Mouse (Mus musculus): Measurements from ENCODE around the gene Ggps1. TPM values are rescaled to one million over a fixed set of nuclear protein-coding genes. Genes with fewer than 3 reads are reported as not detected.

Ggps1 gene
- polyA plus RNA-seq (2014; fragmentation: Nextera tagmentation; extraction: Ambion mirVana) = 75.7 and 97.1 TPM in 2 replicates

GRCm38 (mm10) chr13:14063013-14063941 is at the start of gene Ggps1, which contains the start of gene Arid4b:
TSS of gene Ggps1 (minus strand) at chr13:14063488.
TSS of gene Arid4b (plus strand) at chr13:14063232.
- Histone ChIP-seq H3K4me2 (ENCODE audit: low read length) (peak within 1 kb of the TSS; percentile 78), H3K36me3 (ENCODE audit: control insufficient read depth, insufficient read depth, low read length) (0 out of 2 replicates have a peak, but pooled peaks cover 13% of the 10 kb centered on the region), H3K27me3 (ENCODE audit: control insufficient read depth, insufficient read depth, low read length) (no peaks in the 10 kb centered on the region), H3K4me3 (replicated peaks; ENCODE audit: low read depth, low read length) (peak within 1 kb of the TSS; percentile 99), H3K27ac (replicated peaks; ENCODE audit: low read depth, low read length) (peak within 1 kb of the TSS; percentile 97), H3K4me1 (ENCODE audit: control insufficient read depth, insufficient read depth, low read length) (peaks cover 25% of the 10 kb centered on the region), H3K9me3 (ENCODE audit: control insufficient read depth, low read length) (no peaks in the 10 kb centered on the region), H3K9ac (replicated peaks; ENCODE audit: low read length) (peak within 1 kb of the TSS; percentile 98)
- DNase-seq (peak; percentile 97), ATAC-seq (ENCODE audit: low FRiP score, low TSS enrichment) (peak; percentile 97)
- under 1% methylated on average over 62 of the region's 64 CpGs for WGBS

DNA sequence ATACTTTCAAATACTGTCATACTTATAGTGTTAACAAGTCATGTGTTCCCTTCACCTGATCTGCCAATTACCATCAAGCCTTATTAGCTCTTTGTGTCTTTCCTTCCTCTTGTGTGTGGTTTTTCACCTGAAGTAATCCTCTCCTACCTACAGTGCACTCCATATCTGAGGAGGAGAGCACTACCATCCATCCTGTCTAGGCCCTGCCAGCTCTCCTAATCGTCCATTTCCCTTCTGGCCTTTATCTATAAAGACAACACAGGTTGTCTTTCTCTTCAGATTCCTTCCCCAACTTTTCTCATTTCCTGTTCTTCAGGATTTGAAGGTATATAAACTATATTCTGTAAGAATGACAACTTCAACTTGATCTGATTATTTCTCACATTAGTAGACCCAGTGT is 47.9 kb upstream of the Ggps1 start:
- Histone ChIP-seq H3K36me3 (ENCODE audit: control insufficient read depth, insufficient read depth, low read length) (no peaks in the 10 kb centered on the region), H3K9me3 (ENCODE audit: control insufficient read depth, low read length) (no peaks in the 10 kb centered on the region), H3K27ac (replicated peaks; ENCODE audit: low read depth, low read length) (no peak overlapping the region), H3K9ac (replicated peaks; ENCODE audit: low read length) (no peak overlapping the region), H3K4me3 (replicated peaks; ENCODE audit: low read depth, low read length) (no peak overlapping the region), H3K4me1 (ENCODE audit: control insufficient read depth, insufficient read depth, low read length) (no peaks in the 10 kb centered on the region), H3K4me2 (ENCODE audit: low read length) (no peak overlapping the region), H3K27me3 (ENCODE audit: control insufficient read depth, insufficient read depth, low read length) (no peaks in the 10 kb centered on the region)
- DNase-seq (no peak), ATAC-seq (ENCODE audit: low FRiP score, low TSS enrichment) (no peak)
- WGBS = 80% methylated on average over 1 of the region's 1 CpGs

GRCm38 (mm10) chr13:14110154-14110873 is 47.0 kb upstream of the Ggps1 start:
- Histone ChIP-seq H3K4me1 (ENCODE audit: control insufficient read depth, insufficient read depth, low read length) (no peaks in the 10 kb centered on the region), H3K27ac (replicated peaks; ENCODE audit: low read depth, low read length) (no peak overlapping the region), H3K36me3 (ENCODE audit: control insufficient read depth, insufficient read depth, low read length) (no peaks in the 10 kb centered on the region), H3K9me3 (ENCODE audit: control insufficient read depth, low read length) (no peaks in the 10 kb centered on the region), H3K27me3 (ENCODE audit: control insufficient read depth, insufficient read depth, low read length) (no peaks in the 10 kb centered on the region), H3K4me3 (replicated peaks; ENCODE audit: low read depth, low read length) (no peak overlapping the region), H3K4me2 (ENCODE audit: low read length) (no peak overlapping the region), H3K9ac (replicated peaks; ENCODE audit: low read length) (no peak overlapping the region)
- DNase-seq (no peak), ATAC-seq (ENCODE audit: low FRiP score, low TSS enrichment) (no peak)
- 97% methylated on average over 2 of the region's 2 CpGs for WGBS

- no peaks in the 10 kb centered on the region for H3K36me3 ChIP-seq (ENCODE audit: control insufficient read depth, insufficient read depth, low read length)
- 80% methylated on average over 1 of the region's 1 CpGs for WGBS
- no peak overlapping the region for H3K27ac ChIP-seq (replicated peaks; ENCODE audit: low read depth, low read length)
- H3K9ac ChIP-seq (replicated peaks; ENCODE audit: low read length) = no peak overlapping the region
- H3K4me1 ChIP-seq (ENCODE audit: control insufficient read depth, insufficient read depth, low read length) = no peaks in the 10 kb centered on the region
- no peak overlapping the region for H3K4me2 ChIP-seq (ENCODE audit: low read length)
- no peak overlapping the region for H3K4me3 ChIP-seq (replicated peaks; ENCODE audit: low read depth, low read length)
- no peaks in the 10 kb centered on the region for H3K27me3 ChIP-seq (ENCODE audit: control insufficient read depth, insufficient read depth, low read length)
- DNase-seq (no peak), ATAC-seq (ENCODE audit: low FRiP score, low TSS enrichment) (no peak)
- no peaks in the 10 kb centered on the region for H3K9me3 ChIP-seq (ENCODE audit: control insufficient read depth, low read length)
These were observed 39.7 kb upstream of the Ggps1 start for GRCm38 (mm10) chr13:14103026-14103425.

DNA sequence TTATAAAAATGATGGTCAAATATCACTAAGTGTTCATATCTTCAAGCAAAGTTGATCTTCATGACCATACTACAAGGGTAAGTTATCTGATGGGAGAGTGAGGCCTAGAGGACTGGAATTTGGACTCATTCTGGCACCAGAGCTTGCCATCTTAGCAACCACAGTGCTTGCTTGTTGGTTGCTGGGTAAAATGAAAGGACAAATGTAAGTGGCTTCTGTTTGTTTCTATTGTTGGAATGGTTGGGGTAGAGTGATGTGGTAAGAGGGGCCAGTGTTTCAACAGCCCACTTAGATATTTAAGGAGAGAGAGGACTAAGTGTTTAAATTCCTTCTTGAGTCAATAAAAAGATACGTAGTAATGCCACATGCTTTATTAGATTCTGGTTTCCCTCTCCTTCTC is 25.4 kb upstream of the Ggps1 start:
- Histone ChIP-seq H3K4me1 (ENCODE audit: control insufficient read depth, insufficient read depth, low read length) (no peaks in the 10 kb centered on the region), H3K9me3 (ENCODE audit: control insufficient read depth, low read length) (no peaks in the 10 kb centered on the region), H3K4me2 (ENCODE audit: low read length) (no peak overlapping the region), H3K9ac (replicated peaks; ENCODE audit: low read length) (no peak overlapping the region), H3K4me3 (replicated peaks; ENCODE audit: low read depth, low read length) (no peak overlapping the region), H3K36me3 (ENCODE audit: control insufficient read depth, insufficient read depth, low read length) (no peaks in the 10 kb centered on the region), H3K27me3 (ENCODE audit: control insufficient read depth, insufficient read depth, low read length) (no peaks in the 10 kb centered on the region), H3K27ac (replicated peaks; ENCODE audit: low read depth, low read length) (no peak overlapping the region)
- 94% methylated on average over 1 of the region's 1 CpGs for WGBS
- DNase-seq (no peak), ATAC-seq (ENCODE audit: low FRiP score, low TSS enrichment) (no peak)

DNA sequence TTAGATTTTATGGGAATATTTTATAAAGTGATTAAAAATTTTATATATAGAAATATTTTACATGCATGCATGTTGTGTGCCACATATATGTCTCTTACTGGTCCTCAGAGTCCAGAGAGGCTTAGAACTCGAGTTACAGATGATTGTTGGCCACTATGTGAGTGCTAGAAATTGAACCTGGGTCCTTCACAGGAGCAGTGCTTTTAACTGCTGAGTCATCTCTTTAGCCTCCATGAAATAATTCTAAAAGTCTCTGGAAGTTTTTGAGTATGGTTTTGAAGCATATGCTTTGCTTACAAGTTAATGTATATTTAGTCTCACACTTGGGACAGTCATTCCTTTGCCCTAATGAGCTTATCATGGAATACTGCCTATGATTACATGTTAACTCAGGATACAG is 12.0 kb upstream of the Ggps1 start:
- Histone ChIP-seq H3K4me2 (ENCODE audit: low read length) (no peak overlapping the region), H3K27ac (replicated peaks; ENCODE audit: low read depth, low read length) (no peak overlapping the region), H3K4me3 (replicated peaks; ENCODE audit: low read depth, low read length) (no peak overlapping the region), H3K27me3 (ENCODE audit: control insufficient read depth, insufficient read depth, low read length) (no peaks in the 10 kb centered on the region), H3K36me3 (ENCODE audit: control insufficient read depth, insufficient read depth, low read length) (no peaks in the 10 kb centered on the region), H3K9ac (replicated peaks; ENCODE audit: low read length) (no peak overlapping the region), H3K9me3 (ENCODE audit: control insufficient read depth, low read length) (no peaks in the 10 kb centered on the region), H3K4me1 (ENCODE audit: control insufficient read depth, insufficient read depth, low read length) (no peaks in the 10 kb centered on the region)
- DNase-seq = no peak
- 91% methylated on average over 1 of the region's 1 CpGs for WGBS
- ATAC-seq (ENCODE audit: low FRiP score, low TSS enrichment) = no peak

- Histone ChIP-seq H3K27me3 (ENCODE audit: control insufficient read depth, insufficient read depth, low read length) (no peaks in the 10 kb centered on the region), H3K9me3 (ENCODE audit: control insufficient read depth, low read length) (no peaks in the 10 kb centered on the region), H3K4me3 (replicated peaks; ENCODE audit: low read depth, low read length) (no peak overlapping the region), H3K27ac (replicated peaks; ENCODE audit: low read depth, low read length) (no peak overlapping the region), H3K36me3 (ENCODE audit: control insufficient read depth, insufficient read depth, low read length) (no peaks in the 10 kb centered on the region), H3K4me2 (ENCODE audit: low read length) (no peak overlapping the region), H3K4me1 (ENCODE audit: control insufficient read depth, insufficient read depth, low read length) (no peaks in the 10 kb centered on the region), H3K9ac (replicated peaks; ENCODE audit: low read length) (no peak overlapping the region)
- ATAC-seq (ENCODE audit: low FRiP score, low TSS enrichment) (no peak), DNase-seq (no peak)
- 98% methylated on average over 1 of the region's 1 CpGs for WGBS
These were observed 11.1 kb upstream of the Ggps1 start for GRCm38 (mm10) chr13:14074371-14074770.

GRCm38 (mm10) chr13:14069291-14069690 is 6.0 kb upstream of the Ggps1 start:
- no peak overlapping the region for H3K9ac ChIP-seq (replicated peaks; ENCODE audit: low read length)
- WGBS = 95% methylated on average over 1 of the region's 1 CpGs
- no peaks in the 10 kb centered on the region for H3K9me3 ChIP-seq (ENCODE audit: control insufficient read depth, low read length)
- no peak overlapping the region for H3K4me3 ChIP-seq (replicated peaks; ENCODE audit: low read depth, low read length)
- no peaks in the 10 kb centered on the region for H3K27me3 ChIP-seq (ENCODE audit: control insufficient read depth, insufficient read depth, low read length)
- ATAC-seq (ENCODE audit: low FRiP score, low TSS enrichment) = no peak
- DNase-seq = no peak
- H3K27ac ChIP-seq (replicated peaks; ENCODE audit: low read depth, low read length) = no peak overlapping the region
- H3K4me1 ChIP-seq (ENCODE audit: control insufficient read depth, insufficient read depth, low read length) = peaks cover 16% of the 10 kb centered on the region; the same call in 1 of the 2 replicates
- H3K36me3 ChIP-seq (ENCODE audit: control insufficient read depth, insufficient read depth, low read length) = peaks cover 9% of the 10 kb centered on the region; the same call in 1 of the 2 replicates
- no peak overlapping the region for H3K4me2 ChIP-seq (ENCODE audit: low read length)
